Mouse (Mus musculus): ENCODE data around the gene Eef1b2.

- no peak for TF ChIP-seq GATA1 (IDR thresholded peaks at IDR 0.05; ENCODE audit: borderline replicate concordance, low read length)
- TF ChIP-seq FLI1 (IDR thresholded peaks at IDR 0.05; ENCODE audit: low read length): no peak
These were observed 27.5 kb downstream of the Eef1b2 start for GRCm38 (mm10) chr1:63203950-63204659.
